Comparison of ENCODE assay signal across 12 mouse cellular contexts in genomic region chr1:43070726-43071125, GRCm38 (mm10). TPM values are rescaled to one million over a fixed set of nuclear protein-coding genes. Genes with fewer than 3 reads are reported as not detected.
DNase-seq lines count a peak whose midpoint lies in the region; ATAC-seq and TF ChIP-seq lines count a peak whose summit lies in the region.
"Had no signal": no experiment of that assay in that cellular context is flagged by ENCODE, and none has a peak within 500 bp of the region (broad histone marks: within the 10 kb centered on the region; RNA-seq: fewer than 3 reads in every experiment).

No protein-coding gene starts in this region.

- WGBS in liver, postnatal 0 days (ENCODE audit: insufficient replicate concordance) = 42% methylated on average over 5 of the region's 5 CpGs

- H3K27ac ChIP-seq in liver, postnatal 0 days (ENCODE audit: low read depth) = no peak overlapping the region
- H3K27ac ChIP-seq: liver, embryonic 14.5 days; midbrain, embryonic 15.5 days had no signal

- peak; percentile 9 for DNase-seq in thymus, postnatal 14 days
- DNase-seq in thymus, postnatal 10 days (ENCODE audit: low spot score in 2 of 2) = no peak
- DNase-seq in liver, postnatal 0 days = peak; percentile 27
- peak; percentile 34 to 63 for DNase-seq in lung, postnatal 4 days
- DNase-seq in embryo, embryonic 10 days (ENCODE audit: low spot score) = no peak
- no peak for DNase-seq in cerebellum, adult 8-10 months
- DNase-seq in right cerebral cortex, postnatal 14 days = no peak
- DNase-seq: adrenal gland, postnatal 10 days; thymus, adult 2 months had no signal

- peaks cover 32% of the 10 kb centered on the region for H3K36me3 ChIP-seq in liver, postnatal 0 days (replicated peaks; ENCODE audit: insufficient read depth, low read length)

- H3K9me3 ChIP-seq in liver, postnatal 0 days (ENCODE audit: low read length) = no peaks in the 10 kb centered on the region
- H3K9me3 ChIP-seq: midbrain, embryonic 15.5 days had no signal

- H3K27me3 ChIP-seq in liver, postnatal 0 days (ENCODE audit: insufficient read depth, low read length) = no peaks in the 10 kb centered on the region
- H3K27me3 ChIP-seq: CH12.LX; midbrain, embryonic 15.5 days had no signal

- no peak for ATAC-seq in liver, postnatal 0 days
- ATAC-seq: midbrain, embryonic 15.5 days had no signal

- H3K4me1 ChIP-seq in liver, postnatal 0 days (ENCODE audit: insufficient read depth) = no peaks in the 10 kb centered on the region

- TF ChIP-seq EP300 in liver, postnatal 0 days (IDR thresholded peaks at IDR 0.05; ENCODE audit: low read depth) = no peak

- no peak overlapping the region for H3K9ac ChIP-seq in liver, postnatal 0 days (replicated peaks)
- H3K9ac ChIP-seq: liver, embryonic 14.5 days; midbrain, embryonic 15.5 days had no signal

- TF ChIP-seq CTCF in liver, postnatal 0 days (IDR thresholded peaks at IDR 0.05; ENCODE audit: low read depth) = no peak

- no peak overlapping the region for H3K4me2 ChIP-seq in liver, postnatal 0 days (ENCODE audit: low read depth, low read length)
- H3K4me2 ChIP-seq: midbrain, embryonic 15.5 days had no signal

- no peak overlapping the region for H3K4me3 ChIP-seq in liver, postnatal 0 days (ENCODE audit: low read depth, low read length)
- H3K4me3 ChIP-seq: midbrain, embryonic 15.5 days had no signal

RNA-seq across cellular contexts. Expression of gene Tgfbrap1, which starts 27.7 kb away (rescaled TPM):
- polyA plus RNA-seq in liver, postnatal 0 days (2015; fragmentation: Nextera tagmentation; extraction: Ambion mirVana) = 2.6 TPM in 2 replicates

RNA-seq across cellular contexts. Expression of gene AI597479, which starts 27.8 kb away (rescaled TPM):
- polyA plus RNA-seq in liver, postnatal 0 days (2015; fragmentation: Nextera tagmentation; extraction: Ambion mirVana) = 4.9 and 5.0 TPM in 2 replicates

Comparison
In these comparisons a context has a peak if more than half of its experiments do, and no peak if none do; other contexts are left out.
1. DNase-seq: peak in thymus, postnatal 14 days (single experiment), liver, postnatal 0 days (single experiment) and lung, postnatal 4 days (2 of 2); none in thymus, postnatal 10 days (0 of 2), embryo, embryonic 10 days (single experiment), cerebellum, adult 8-10 months (single experiment) and right cerebral cortex, postnatal 14 days (single experiment).